Mouse (Mus musculus): Measurements from ENCODE around the gene Churc1. TPM values are rescaled to one million over a fixed set of nuclear protein-coding genes. Genes with fewer than 3 reads are reported as not detected.
"Not testable (repeated sequence)": the region's sequence is repeated elsewhere in the genome, so short reads cannot be mapped to it uniquely, and the experiment has no call there.

Churc1 gene
- polyA plus RNA-seq, 1 experiment from 2014 or later, result 67.7 TPM

DNA sequence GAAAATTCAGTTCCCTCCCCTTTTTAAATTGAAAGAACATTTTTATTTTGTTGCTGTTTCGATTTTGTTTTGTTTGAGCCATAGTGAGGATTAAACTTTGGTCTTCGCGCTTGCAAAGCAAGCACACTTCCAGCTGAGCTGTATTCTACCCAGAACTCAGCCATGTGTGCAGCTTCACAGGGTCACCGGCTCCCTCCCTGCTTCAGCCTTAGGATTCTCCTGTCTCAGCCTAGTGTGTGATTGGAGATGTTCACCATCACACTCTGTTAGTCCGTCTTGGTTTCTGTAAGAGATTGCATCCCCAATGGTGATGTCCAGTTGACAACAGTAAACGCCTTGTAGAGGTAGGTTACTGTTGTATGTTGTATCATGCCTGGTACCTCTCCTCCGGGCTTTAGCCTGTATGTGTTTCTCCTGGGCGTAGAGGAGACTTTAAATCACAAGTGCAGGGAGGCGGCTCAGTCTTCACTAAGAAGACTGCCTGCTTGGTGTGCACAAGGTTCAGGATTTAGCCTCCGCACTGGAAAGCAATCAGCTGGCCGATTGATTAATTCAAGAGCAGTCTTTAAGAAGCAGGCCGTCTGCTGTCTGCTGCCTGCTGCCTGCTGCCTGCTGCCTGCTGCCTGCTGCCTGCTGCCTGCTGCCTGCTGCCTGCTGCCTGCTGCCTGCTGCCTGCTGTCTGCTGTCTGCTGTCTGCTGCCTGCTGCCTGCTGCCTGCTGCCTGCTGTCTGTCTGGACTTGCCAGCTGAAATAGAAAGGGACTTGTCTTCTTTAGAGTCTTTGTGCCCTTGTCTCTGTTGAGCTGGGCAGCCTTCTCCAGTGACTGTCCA lies 15.5 kb downstream of the Churc1 start:
- 80% methylated on average over 12 of the region's 12 CpGs for WGBS (ENCODE audit: insufficient replicate concordance)
- H3K27ac ChIP-seq (ENCODE audit: low read length), result no peak overlapping the region
- peaks cover 4% of the 10 kb centered on the region for H3K36me3 ChIP-seq (ENCODE audit: control insufficient read depth, insufficient read depth)
- no peaks in the 10 kb centered on the region for H3K4me1 ChIP-seq (ENCODE audit: control insufficient read depth, low read depth, low read length)
- ATAC-seq (ENCODE audit: low read depth), result no peak
- H3K4me3 ChIP-seq (ENCODE audit: low read depth, low read length), result no peak overlapping the region
- 0 out of 2 replicates have a peak, but pooled peaks cover 3% of the 10 kb centered on the region for H3K9me3 ChIP-seq (replicated peaks; ENCODE audit: control insufficient read depth, low read length)
- no peak overlapping the region for H3K4me2 ChIP-seq (ENCODE audit: low read depth, low read length)
- no peaks in the 10 kb centered on the region for H3K27me3 ChIP-seq (ENCODE audit: control insufficient read depth, insufficient read depth, low read depth, low read length)
- no peak overlapping the region for H3K9ac ChIP-seq (ENCODE audit: low read depth, low read length)

- H3K9ac ChIP-seq (ENCODE audit: low read depth, low read length), result no peak overlapping the region
- ATAC-seq (ENCODE audit: low read depth), result no peak
Measured at GRCm38 (mm10) chr12:76784056-76784619, 18.8 kb downstream of the Churc1 start.

GRCm38 (mm10) chr12:76790446-76791084 lies 25.2 kb downstream of the Churc1 start:
- Histone ChIP-seq H3K4me1 (ENCODE audit: control insufficient read depth, low read depth, low read length) (no peaks in the 10 kb centered on the region), H3K27me3 (ENCODE audit: control insufficient read depth, insufficient read depth, low read depth, low read length) (no peaks in the 10 kb centered on the region), H3K9ac (ENCODE audit: low read depth, low read length) (no peak overlapping the region), H3K36me3 (ENCODE audit: control insufficient read depth, insufficient read depth) (no peaks in the 10 kb centered on the region), H3K27ac (ENCODE audit: low read length) (no peak overlapping the region), H3K9me3 (replicated peaks; ENCODE audit: control insufficient read depth, low read length) (no peaks in the 10 kb centered on the region), H3K4me2 (ENCODE audit: low read depth, low read length) (no peak overlapping the region), H3K4me3 (ENCODE audit: low read depth, low read length) (no peak overlapping the region)
- WGBS (ENCODE audit: insufficient replicate concordance), result 28% methylated on average over 8 of the region's 8 CpGs
- no peak for ATAC-seq (ENCODE audit: low read depth)

More at GRCm38 (mm10) chr12:76784056-76784619, 18.8 kb downstream of the Churc1 start:
- H3K27me3 ChIP-seq (ENCODE audit: control insufficient read depth, insufficient read depth, low read depth, low read length), result no peaks in the 10 kb centered on the region
- no peaks in the 10 kb centered on the region for H3K4me1 ChIP-seq (ENCODE audit: control insufficient read depth, low read depth, low read length)
- no peak overlapping the region for H3K4me2 ChIP-seq (ENCODE audit: low read depth, low read length)
- no peaks in the 10 kb centered on the region for H3K9me3 ChIP-seq (replicated peaks; ENCODE audit: control insufficient read depth, low read length)
- H3K27ac ChIP-seq (ENCODE audit: low read length), result no peak overlapping the region
- 71% methylated on average over 10 of the region's 10 CpGs for WGBS (ENCODE audit: insufficient replicate concordance)
- H3K4me3 ChIP-seq (ENCODE audit: low read depth, low read length), result no peak overlapping the region
- H3K36me3 ChIP-seq (ENCODE audit: control insufficient read depth, insufficient read depth), result no peaks in the 10 kb centered on the region

DNA sequence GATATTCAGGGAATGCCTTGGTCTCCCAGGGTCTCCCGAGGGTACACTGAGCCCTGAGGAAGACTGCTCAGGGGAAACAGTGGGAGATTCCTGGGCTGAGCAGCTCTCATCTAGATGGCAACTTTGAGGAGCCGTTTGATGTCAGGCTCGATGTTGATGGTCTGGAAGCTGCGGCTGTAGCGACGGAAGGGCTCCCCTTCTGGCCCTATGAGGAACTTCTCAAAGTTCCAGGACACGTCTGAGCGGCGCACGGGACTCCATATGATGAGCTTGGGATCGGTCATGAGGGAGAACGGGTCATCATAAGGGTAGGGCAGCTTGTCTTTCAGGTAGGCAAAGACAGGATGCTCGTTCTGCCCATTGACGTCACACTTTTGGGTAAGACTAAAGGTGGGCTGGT lies 27.2 kb downstream of the Churc1 start:
- not testable (repeated sequence) for H3K4me2 ChIP-seq (ENCODE audit: low read depth, low read length); H3K27ac ChIP-seq (ENCODE audit: low read length); H3K27me3 ChIP-seq (ENCODE audit: control insufficient read depth, insufficient read depth, low read depth, low read length); H3K4me3 ChIP-seq (ENCODE audit: low read depth, low read length); H3K9ac ChIP-seq (ENCODE audit: low read depth, low read length); H3K9me3 ChIP-seq (replicated peaks; ENCODE audit: control insufficient read depth, low read length); ATAC-seq (ENCODE audit: low read depth); H3K36me3 ChIP-seq (ENCODE audit: control insufficient read depth, insufficient read depth); H3K4me1 ChIP-seq (ENCODE audit: control insufficient read depth, low read depth, low read length)
- WGBS (ENCODE audit: insufficient replicate concordance), result 41% methylated on average over 12 of the region's 14 CpGs

GRCm38 (mm10) chr12:76795350-76795749 lies 30.0 kb downstream of the Churc1 start, which contains the start of gene Gpx2:
Gpx2 (minus strand) TSS chr12:76795554.
- no peaks in the 10 kb centered on the region for H3K36me3 ChIP-seq (ENCODE audit: control insufficient read depth, insufficient read depth)
- 59% methylated on average over 5 of the region's 5 CpGs for WGBS (ENCODE audit: insufficient replicate concordance)

DNA sequence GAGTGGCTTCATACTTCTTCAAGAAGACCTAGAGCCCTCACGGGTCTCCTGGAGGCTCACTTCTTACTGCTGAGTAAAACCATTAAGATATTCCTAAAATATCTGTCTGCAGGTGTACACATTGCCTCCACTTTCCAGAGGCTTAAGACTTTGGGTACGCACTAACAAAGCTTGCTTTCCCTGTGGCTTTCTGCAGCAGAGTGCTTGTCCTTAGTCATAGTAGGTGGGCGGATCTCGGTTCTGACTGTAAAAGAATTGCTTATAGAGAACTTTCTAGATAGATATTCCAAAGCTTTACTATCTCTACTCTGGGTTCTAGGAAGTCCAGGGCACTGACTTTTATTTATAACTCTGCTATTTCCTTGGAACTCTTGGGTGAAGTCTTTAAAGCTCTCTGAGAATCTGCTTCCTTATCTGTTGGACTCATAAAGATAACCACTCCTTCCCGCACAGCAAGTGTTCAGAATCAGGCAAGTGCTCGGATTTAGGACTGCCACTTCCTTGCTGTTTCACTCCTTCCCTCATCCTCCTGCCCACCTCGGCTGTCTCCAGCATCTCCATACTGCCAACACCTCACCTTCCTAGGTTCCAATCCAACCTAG lies 31.7 kb downstream of the Churc1 start:
- 48% methylated on average over 7 of the region's 7 CpGs for WGBS (ENCODE audit: insufficient replicate concordance)
- H3K4me1 ChIP-seq (ENCODE audit: control insufficient read depth, low read depth, low read length), result no peaks in the 10 kb centered on the region
- no peak overlapping the region for H3K9ac ChIP-seq (ENCODE audit: low read depth, low read length)
- no peak overlapping the region for H3K27ac ChIP-seq (ENCODE audit: low read length)
- no peaks in the 10 kb centered on the region for H3K36me3 ChIP-seq (ENCODE audit: control insufficient read depth, insufficient read depth)
- no peaks in the 10 kb centered on the region for H3K9me3 ChIP-seq (replicated peaks; ENCODE audit: control insufficient read depth, low read length)
- no peak overlapping the region for H3K4me2 ChIP-seq (ENCODE audit: low read depth, low read length)
- no peaks in the 10 kb centered on the region; the same call in 1 of the 2 replicates for H3K27me3 ChIP-seq (ENCODE audit: control insufficient read depth, insufficient read depth, low read depth, low read length)
- ATAC-seq (ENCODE audit: low read depth), result no peak
- no peak overlapping the region for H3K4me3 ChIP-seq (ENCODE audit: low read depth, low read length)

More at GRCm38 (mm10) chr12:76795350-76795749, 30.0 kb downstream of the Churc1 start, which contains the start of gene Gpx2:
- Histone ChIP-seq H3K27me3 (ENCODE audit: control insufficient read depth, insufficient read depth, low read depth, low read length) (no peaks in the 10 kb centered on the region; the same call in 1 of the 2 replicates), H3K4me2 (ENCODE audit: low read depth, low read length) (no peak within 1 kb of the TSS), H3K4me3 (ENCODE audit: low read depth, low read length) (no peak within 1 kb of the TSS), H3K9ac (ENCODE audit: low read depth, low read length) (no peak within 1 kb of the TSS), H3K27ac (ENCODE audit: low read length) (no peak within 1 kb of the TSS), H3K4me1 (ENCODE audit: control insufficient read depth, low read depth, low read length) (no peaks in the 10 kb centered on the region), H3K9me3 (replicated peaks; ENCODE audit: control insufficient read depth, low read length) (no peaks in the 10 kb centered on the region)
- no peak for ATAC-seq (ENCODE audit: low read depth)

DNA sequence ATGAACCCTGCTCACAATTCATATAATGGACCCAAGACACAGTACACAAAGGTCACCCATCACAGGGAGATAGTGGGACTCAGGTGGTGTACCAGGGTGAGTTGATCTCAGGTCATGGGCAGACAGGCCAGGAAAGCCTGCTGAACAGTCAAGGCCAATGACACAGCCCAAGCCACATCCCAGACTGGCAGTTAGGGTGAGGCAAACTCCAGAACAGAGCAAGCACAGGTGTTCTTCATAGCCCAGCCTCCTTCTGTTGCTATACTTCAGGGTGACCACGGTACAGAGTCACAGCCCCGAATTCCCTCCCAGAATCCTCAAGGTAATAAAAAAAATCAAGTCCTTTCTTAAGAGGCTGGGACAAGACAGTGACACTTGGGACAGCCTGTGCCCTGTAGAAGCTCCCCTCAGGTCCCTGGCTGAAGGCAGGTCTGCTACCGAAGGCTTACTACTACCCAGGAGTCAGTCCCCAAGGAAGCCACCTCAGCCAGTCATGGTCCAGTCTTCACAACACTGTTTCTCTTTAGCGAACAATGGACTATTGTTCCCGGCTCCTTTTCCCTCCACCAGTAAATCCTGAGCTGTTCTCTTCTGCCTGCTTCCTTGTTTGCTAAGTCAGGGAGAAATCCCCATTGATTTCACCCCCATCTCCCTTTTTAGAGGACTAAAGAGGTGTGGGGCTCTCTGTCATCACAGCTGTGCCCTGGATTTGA lies 32.8 kb downstream of the Churc1 start:
- WGBS (ENCODE audit: insufficient replicate concordance), result 49% methylated on average over 5 of the region's 5 CpGs
- no peak for ATAC-seq (ENCODE audit: low read depth)
- H3K27ac ChIP-seq (ENCODE audit: low read length), result no peak overlapping the region

DNA sequence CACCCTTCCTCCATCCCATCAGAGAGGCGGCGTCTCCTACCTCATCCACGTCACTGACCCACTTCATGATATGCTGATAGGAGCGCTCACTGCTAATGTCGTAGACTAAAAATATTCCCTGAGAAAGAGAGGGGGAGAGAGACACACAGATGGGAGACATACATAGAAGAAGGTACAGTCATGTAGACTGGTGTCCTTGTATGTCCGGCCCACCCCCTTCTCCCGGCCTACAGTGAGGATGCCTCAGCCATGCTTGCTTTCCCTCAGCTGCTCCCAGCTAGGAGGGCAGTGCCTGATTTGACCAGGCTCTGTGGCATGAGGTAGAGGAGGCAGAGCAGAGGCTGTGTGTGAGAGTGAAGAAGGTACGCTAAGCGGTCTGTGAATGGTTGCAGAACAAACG lies 37.7 kb downstream of the Churc1 start:
- Histone ChIP-seq H3K9ac (ENCODE audit: low read depth, low read length) (no peak overlapping the region), H3K4me3 (ENCODE audit: low read depth, low read length) (no peak overlapping the region), H3K36me3 (ENCODE audit: control insufficient read depth, insufficient read depth) (no peaks in the 10 kb centered on the region), H3K27me3 (ENCODE audit: control insufficient read depth, insufficient read depth, low read depth, low read length) (no peaks in the 10 kb centered on the region), H3K4me2 (ENCODE audit: low read depth, low read length) (no peak overlapping the region), H3K4me1 (ENCODE audit: control insufficient read depth, low read depth, low read length) (no peaks in the 10 kb centered on the region), H3K27ac (ENCODE audit: low read length) (no peak overlapping the region), H3K9me3 (replicated peaks; ENCODE audit: control insufficient read depth, low read length) (no peaks in the 10 kb centered on the region)
- WGBS (ENCODE audit: insufficient replicate concordance), result 72% methylated on average over 10 of the region's 10 CpGs
- ATAC-seq (ENCODE audit: low read depth), result no peak

More for the DNA sequence above, 32.8 kb downstream of the Churc1 start:
- H3K4me1 ChIP-seq (ENCODE audit: control insufficient read depth, low read depth, low read length), result no peaks in the 10 kb centered on the region
- H3K4me3 ChIP-seq (ENCODE audit: low read depth, low read length), result no peak overlapping the region
- no peaks in the 10 kb centered on the region; the same call in 1 of the 2 replicates for H3K27me3 ChIP-seq (ENCODE audit: control insufficient read depth, insufficient read depth, low read depth, low read length)
- H3K9ac ChIP-seq (ENCODE audit: low read depth, low read length), result no peak overlapping the region
- no peak overlapping the region for H3K4me2 ChIP-seq (ENCODE audit: low read depth, low read length)
- no peaks in the 10 kb centered on the region for H3K9me3 ChIP-seq (replicated peaks; ENCODE audit: control insufficient read depth, low read length)
- no peaks in the 10 kb centered on the region for H3K36me3 ChIP-seq (ENCODE audit: control insufficient read depth, insufficient read depth)
